Mouse (Mus musculus) hindbrain, embryonic 15.5 days (tissue): ENCODE measurements around the gene Pde3a. TPM values are rescaled to one million over a fixed set of nuclear protein-coding genes. Genes with fewer than 3 reads are reported as not detected.

Experiments
- ATAC-seq: fragments of 200-750 bp; cut with Nextera tagmentation; 2 replicates; pipeline ENCODE4 v1.8.0; 2017; ENCODE audit warnings: low read depth, moderate number of reproducible peaks, moderate TSS enrichment; ENCODE audit not compliant: low FRiP score
- H3K27ac ChIP-seq: fragments of 300-500 bp; sonication (generic); replicated peaks from 2 replicates; pipeline ENCODE4 v1.5.1; 2015; ENCODE audit warnings: mild to moderate bottlenecking, inconsistent platforms
- H3K27me3 ChIP-seq: fragments of 300-500 bp; sonication (generic); 2 replicates; pipeline ENCODE4 v1.6.1; 2015; ENCODE audit warnings: control low read depth, inconsistent platforms
- H3K36me3 ChIP-seq: fragments of 300-500 bp; sonication (generic); 2 replicates; pipeline ENCODE4 v1.6.1; 2015; ENCODE audit warnings: control low read depth, inconsistent platforms
- H3K4me1 ChIP-seq: fragments of 300-500 bp; sonication (generic); replicated peaks from 2 replicates; pipeline ENCODE4 v1.6.1; 2015; ENCODE audit warnings: control low read depth, inconsistent platforms
- H3K4me2 ChIP-seq: fragments of 300-500 bp; sonication (generic); 2 replicates; pipeline ENCODE4 v1.6.1; 2015; ENCODE audit warnings: moderate library complexity, mild to moderate bottlenecking, inconsistent platforms
- H3K4me3 ChIP-seq: fragments of 300-500 bp; sonication (generic); 2 replicates; pipeline ENCODE4 v1.5.1; 2015; ENCODE audit warnings: mild to moderate bottlenecking, inconsistent platforms
- H3K9ac ChIP-seq: fragments of 300-500 bp; sonication (generic); 2 replicates; pipeline ENCODE4 v1.6.1; 2015; ENCODE audit warnings: inconsistent platforms
- H3K9me3 ChIP-seq: fragments of 300-500 bp; sonication (generic); 2 replicates; pipeline ENCODE4 v1.6.1; 2016; ENCODE audit warnings: control low read depth, inconsistent platforms
- WGBS: fragments of 180-500 bp; shearing (Covaris S2); methylation state at CpG from one replicate; pipeline ENCODE4 v1.1.7; 2015; 5-methylcytosine and 5-hydroxymethylcytosine counted together
- polyA plus RNA-seq: library from polyadenylated mRNA; unstranded; fragments of >200 nt; fragmentation: Nextera tagmentation; extraction: Ambion mirVana; gene quantifications from 2 replicates; pipeline ENCODE4 v1.2.1, GENCODE M21; 2015

Pde3a gene
- polyA plus RNA-seq, 1 experiment from 2014 or later = 2.5 TPM

DNA sequence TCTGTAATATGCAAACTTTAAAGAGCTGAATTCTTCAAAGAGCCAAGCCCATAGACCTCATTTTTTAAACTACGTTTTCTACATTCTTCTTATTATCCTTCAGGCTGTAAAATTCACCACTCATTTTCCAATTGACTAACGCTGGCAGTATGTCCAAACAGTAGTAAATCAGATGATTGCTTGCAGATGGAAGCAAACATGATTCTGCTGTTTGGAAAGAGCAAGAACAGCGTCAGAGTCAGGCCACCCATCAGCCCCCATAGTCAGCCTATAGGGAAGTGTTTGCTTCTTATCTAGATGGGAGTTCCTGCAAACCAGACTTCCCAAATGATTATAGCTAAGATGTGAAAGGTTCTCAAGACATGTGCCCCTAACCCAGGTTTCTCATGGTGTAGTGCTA, 288.2 kb downstream of the Pde3a start:
- Histone ChIP-seq H3K9me3 (no peaks in the 10 kb centered on the region), H3K27ac (no peak overlapping the region), H3K36me3 (no peaks in the 10 kb centered on the region), H3K4me3 (no peak overlapping the region), H3K4me2 (no peak overlapping the region), H3K4me1 (no peaks in the 10 kb centered on the region), H3K27me3 (no peaks in the 10 kb centered on the region), H3K9ac (no peak overlapping the region)
- ATAC-seq = no peak
- 82% methylated on average over 3 of the region's 3 CpGs for WGBS

DNA sequence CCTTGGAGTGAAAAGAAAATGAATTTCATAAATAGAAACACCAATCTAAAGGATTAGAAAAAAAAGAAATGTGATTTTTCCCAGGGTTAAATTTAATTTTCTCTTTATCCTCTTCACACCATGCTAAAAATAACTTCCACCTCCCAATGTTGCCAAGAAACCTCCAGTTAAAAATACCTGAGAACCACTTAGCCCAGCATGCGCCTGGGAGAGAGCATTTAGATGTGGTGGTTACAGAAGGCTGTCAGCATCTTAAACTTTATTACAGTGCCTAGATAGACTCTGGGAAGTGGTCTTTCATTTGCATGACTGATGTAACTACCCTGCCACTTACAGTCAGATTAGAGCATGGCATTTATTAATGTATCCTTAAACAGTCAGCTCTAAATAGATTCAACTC, 292.1 kb downstream of the Pde3a start:
- H3K4me1 ChIP-seq = no peaks in the 10 kb centered on the region
- H3K27me3 ChIP-seq = no peaks in the 10 kb centered on the region
- 92% methylated on average over 1 of the region's 1 CpGs for WGBS
- no peaks in the 10 kb centered on the region for H3K36me3 ChIP-seq
- H3K4me3 ChIP-seq = no peak overlapping the region
- no peak overlapping the region for H3K27ac ChIP-seq
- H3K4me2 ChIP-seq = no peak overlapping the region
- ATAC-seq = no peak
- H3K9me3 ChIP-seq = no peaks in the 10 kb centered on the region
- no peak overlapping the region for H3K9ac ChIP-seq

DNA sequence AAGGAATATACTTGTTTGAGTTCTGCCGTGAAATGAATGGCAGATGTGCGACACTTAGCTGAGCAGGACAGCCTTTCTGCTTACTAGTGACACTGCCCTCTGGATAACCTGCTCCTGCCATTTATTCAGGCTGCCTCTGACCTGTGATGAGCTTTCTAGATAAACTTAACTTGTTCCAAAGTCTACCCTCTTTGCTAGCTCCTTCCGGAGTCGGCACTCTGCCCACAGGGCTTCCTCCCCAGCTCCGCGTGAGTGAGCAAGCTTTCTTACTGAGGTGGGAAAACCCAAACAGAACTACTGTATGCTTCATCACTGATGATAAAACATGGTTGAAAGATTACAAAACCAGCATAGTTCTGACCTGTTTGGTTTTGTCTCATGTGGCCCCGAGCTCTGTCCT, 294.3 kb downstream of the Pde3a start:
- Histone ChIP-seq H3K9ac (no peak overlapping the region), H3K27ac (no peak overlapping the region), H3K4me1 (no peaks in the 10 kb centered on the region), H3K9me3 (no peaks in the 10 kb centered on the region), H3K36me3 (no peaks in the 10 kb centered on the region), H3K4me2 (no peak overlapping the region), H3K27me3 (no peaks in the 10 kb centered on the region), H3K4me3 (no peak overlapping the region)
- 90% methylated on average over 7 of the region's 7 CpGs for WGBS
- ATAC-seq = no peak
